Mouse (Mus musculus) spleen, adult 18-20 months (tissue): Measurements from ENCODE around the gene Ptprr.

ENCODE experiments used
- DNase-seq, 2 experiments: peaks; one replicate each; pipeline ENCODE4 v3.0.0; 2022; ENCODE audit warnings: mixed read lengths in 2 of 2

The Ptprr gene

DNA sequence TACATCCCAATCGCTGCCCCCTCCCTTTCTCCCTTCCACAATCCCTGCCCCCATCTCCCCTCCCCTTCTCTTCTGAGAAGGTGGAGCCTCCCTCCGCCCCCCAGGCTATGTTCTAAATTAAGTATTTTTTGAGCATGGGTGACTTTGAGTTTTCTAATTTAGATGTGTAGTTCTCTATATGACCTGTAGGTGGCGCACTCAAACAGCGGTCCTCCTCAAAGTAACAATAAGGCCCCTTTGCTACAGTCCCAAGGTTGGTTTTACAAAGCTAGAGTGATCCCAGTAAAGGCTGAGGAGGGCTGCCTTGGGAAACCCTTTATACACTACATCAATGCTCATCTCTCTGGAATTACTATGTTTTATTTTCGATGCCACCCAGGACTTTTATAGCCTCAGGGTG is 181.0 kb downstream of the Ptprr start:
- DNase-seq = no peak

- no peak for DNase-seq
Observed at GRCm38 (mm10) chr10:116201542-116201941, 183.5 kb downstream of the Ptprr start.

GRCm38 (mm10) chr10:116205580-116206358 is 187.8 kb downstream of the Ptprr start:
- no peak for DNase-seq

DNA sequence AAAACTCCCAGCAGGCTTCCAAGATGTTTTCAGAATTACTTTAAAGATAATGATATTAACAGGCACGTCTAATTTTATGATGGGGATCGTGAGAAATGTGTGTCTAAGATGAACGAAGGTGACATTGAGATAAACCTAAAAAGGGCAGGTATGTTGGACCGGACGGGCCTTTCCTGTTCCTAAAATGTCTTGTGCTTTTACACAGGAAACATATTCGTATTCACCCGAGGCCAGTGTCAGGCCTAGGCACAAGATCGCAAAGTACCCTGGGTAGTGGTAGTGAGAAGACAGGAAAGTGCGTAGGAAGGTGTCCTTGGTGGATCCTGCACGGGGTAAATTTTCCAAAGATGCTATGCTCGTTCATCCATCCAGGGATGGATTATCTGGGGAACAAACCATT is 188.4 kb downstream of the Ptprr start:
- DNase-seq = no peak

- peak in 1 of 2 experiments; percentile 10 for DNase-seq
Observed at GRCm38 (mm10) chr10:116207987-116208726, 190.1 kb downstream of the Ptprr start.

DNA sequence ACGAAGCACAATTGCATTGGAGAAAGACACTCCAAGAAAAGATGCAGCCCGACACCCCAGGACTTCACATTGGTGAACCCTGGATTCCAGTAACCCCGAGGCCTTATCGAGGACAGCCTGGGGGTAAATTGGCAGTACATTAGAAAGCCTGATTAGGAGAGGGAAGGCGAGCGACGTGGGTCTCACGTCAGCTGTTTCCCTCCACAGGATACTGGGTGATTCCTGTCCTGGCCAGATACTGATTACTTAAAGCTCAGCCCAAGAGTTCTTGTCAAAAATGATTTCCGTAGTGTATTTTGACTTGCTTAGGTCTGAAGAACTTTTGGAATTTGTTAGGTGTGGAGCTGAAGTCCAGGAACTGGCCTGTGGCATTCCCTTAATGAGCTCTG is 190.7 kb downstream of the Ptprr start:
- DNase-seq = no peak

DNA sequence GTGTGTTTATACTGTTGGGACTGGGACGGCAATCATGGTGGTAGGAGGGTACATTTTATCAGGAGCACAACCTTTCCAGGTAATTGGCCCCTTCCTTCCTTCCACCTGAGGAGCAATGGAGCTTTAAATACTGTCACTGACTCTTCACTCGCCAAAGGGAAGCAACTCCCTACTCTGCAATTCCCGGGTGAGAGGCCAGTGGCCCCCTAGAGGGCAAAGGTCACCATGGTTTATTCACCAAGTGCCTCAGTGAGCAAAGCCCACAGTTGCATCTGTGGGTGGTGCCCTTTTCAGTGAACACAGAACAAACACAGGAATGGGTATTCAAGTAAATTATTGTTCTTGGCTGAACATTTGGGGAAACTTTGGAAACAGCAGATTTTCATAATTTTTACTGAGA is 194.1 kb downstream of the Ptprr start:
- DNase-seq = no peak

DNA sequence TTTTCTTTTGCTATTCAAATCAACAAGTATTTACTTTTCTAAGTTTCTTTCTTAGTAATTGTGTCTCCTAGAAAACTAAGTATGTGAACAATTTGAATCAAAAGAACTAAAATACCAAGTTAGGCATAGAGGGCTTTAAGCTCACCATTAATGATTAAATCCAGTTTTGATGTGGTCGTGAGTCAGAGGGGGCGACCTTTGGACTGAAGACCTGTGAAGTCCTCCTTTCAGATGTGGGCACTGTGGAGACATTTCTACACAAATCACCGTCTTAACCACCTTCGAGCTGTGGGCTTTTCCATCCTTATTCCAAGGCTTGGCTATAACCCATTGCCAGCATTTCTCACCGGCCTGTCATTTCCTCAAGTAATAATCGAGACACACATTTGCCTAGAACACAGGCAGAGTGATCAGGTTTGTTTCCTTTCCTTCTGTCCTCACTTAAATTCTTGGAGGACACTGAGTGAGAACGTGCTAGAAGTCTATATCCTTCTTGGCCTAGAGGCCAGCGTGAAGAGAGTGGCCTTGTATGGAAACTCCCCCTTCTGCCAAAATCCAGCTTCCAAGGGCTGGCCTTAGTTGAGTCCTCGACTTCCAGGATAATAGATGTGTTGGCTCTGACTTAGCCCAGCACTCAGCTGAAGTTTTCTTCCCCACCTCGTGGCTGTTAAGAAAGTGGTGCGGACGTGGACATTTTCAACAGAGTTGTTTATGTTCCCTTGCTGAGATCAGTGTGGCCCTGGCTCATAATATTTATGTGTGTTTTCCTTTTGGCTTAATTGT is 202.5 kb downstream of the Ptprr start:
- DNase-seq = no peak

- no peak for DNase-seq
Observed at GRCm38 (mm10) chr10:116235299-116235698, 217.3 kb downstream of the Ptprr start.

- no peak for DNase-seq
Observed at GRCm38 (mm10) chr10:116242200-116242599, 224.2 kb downstream of the Ptprr start.

GRCm38 (mm10) chr10:116243373-116243772 is 225.4 kb downstream of the Ptprr start:
- DNase-seq = no peak

- no peak for DNase-seq
Observed at GRCm38 (mm10) chr10:116245632-116246031, 227.6 kb downstream of the Ptprr start.

- no peak for DNase-seq
Observed at GRCm38 (mm10) chr10:116252668-116253067, 234.7 kb downstream of the Ptprr start.

- no peak for DNase-seq
Observed at GRCm38 (mm10) chr10:116253972-116254371, 236.0 kb downstream of the Ptprr start.

DNA sequence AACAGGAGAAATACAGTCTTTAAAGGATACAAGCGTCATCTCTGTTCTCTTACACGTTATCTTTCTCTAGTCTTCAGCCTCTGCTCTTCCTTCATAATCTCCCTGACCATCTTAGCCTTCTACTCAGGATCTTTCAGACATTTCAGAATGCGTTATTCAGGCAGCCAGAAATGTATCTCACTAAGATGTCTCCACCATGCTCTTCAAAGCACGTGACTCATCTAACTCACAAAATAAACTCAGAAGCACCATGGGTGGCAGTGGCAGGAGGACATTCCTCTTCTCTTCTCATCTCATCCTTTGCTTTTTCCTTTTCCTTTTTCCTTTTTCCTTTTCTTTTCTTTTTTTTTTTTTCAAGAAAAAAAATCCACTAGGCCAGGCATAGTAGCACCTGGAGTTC is 241.3 kb downstream of the Ptprr start:
- DNase-seq = no peak

DNA sequence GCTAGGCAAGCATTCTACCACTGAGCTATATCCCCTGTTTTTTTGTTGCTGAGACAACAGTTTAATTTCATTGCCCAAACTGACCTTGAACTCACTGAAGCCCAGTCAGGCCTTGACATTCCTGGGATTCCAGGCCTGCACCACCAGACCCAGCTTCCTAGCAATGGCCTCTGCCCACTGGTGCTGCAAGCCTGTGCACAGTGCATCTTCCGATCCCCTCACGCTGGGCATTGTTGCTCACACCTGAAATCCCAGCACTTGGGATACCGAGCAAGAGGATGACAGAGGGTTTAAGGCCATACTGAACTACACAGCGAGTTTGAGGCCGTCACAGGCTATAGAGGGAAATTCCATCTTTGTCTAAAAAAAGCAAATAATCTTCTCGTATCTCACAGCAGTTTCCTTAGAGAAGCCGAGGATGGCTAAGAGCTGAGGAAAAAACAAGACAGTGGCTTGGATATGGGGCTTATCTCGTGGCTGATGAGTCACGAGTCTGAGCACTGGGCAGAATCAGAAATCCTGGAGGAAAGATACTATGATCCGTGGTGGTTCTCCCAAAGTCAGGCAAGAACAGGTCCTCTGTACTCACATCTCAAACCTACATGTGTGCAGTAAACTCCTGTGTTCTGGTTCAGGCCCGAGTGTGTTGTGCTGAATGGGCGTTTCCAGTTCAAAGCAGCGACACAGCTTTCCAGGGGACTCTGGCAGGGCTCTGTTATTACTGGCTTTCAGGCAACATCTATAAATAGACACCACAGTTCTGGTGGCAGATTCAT is 242.8 kb downstream of the Ptprr start:
- no peak for DNase-seq

DNA sequence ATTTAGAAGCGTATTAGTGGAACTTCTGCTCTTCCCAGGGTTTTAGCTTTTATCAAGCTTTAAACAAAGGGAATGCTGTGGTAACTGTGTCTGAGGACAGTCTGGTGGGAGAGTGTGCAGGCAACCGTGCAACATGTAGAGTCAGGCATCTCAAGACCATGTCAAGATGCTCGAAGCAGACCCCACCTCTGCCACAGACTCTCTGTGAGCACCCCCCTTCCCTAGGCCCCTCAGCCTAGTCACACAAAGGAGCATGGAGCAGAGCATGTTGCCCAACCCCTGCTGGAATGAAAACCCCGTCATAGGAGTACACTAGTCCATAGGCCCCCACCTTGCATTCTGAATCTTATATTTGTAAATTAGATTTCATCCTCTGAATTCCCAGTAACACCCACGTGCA is 243.5 kb downstream of the Ptprr start:
- DNase-seq = no peak

DNA sequence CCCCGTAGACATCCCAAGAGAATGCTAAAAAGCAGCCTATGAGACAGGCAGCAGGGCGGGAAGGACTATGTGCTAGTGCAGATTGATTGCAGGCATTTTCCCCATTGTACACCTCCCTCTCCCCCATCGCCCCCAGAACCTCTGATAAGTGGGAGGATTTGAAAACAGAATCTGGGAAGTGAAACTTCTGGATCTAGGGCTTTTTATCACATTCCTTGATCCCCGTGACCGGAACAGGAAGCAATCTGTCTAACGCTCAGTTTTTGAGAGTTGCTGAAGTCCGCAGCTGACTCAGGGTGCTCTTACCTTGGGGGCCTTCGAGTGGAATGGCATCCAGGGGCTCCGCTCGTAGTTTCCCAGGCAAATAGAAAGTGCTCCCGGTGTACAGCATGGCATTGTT is 246.5 kb downstream of the Ptprr start:
- no peak for DNase-seq

DNA sequence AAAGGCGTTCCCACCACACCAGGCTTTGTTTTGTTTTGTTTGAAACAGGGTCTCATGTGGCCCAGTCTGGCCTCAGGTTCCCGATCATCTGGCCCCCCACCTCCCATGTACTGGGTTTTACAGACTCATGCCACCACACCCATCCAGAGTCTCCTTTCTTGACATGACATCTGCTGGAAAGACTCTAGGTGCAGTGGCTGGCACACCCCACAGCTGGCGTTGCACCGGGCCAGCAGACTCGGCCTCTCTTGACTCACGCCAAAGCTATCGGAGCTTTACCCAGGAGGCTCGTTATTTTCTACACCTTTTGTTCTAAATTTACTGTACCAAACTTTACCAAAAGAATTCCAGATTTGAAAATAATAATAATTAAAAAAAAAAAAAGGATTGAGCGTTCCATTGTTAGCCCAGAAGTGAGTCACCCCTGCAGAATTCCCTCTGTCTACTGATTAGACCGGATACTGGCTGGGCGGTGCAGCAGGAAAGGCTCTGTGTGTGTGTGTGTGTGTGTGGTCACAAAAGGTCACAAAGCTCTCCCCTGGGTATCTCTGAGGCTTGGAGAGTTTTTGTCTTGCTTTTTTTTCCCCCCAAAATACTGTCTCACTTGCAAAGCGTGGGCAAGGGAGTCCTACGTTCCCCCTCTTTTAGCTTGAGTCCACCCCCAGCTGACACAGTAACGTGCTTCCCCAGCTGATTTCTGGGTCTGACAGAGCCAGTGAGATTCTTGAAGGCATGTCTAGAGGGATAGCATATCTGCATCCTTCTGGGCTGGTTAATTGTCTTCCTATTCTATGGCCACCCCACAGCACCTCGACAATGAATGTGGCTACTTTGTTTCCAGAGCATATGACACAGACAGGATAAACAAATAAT is 248.8 kb downstream of the Ptprr start:
- DNase-seq = no peak

GRCm38 (mm10) chr10:116267434-116267822 is 249.4 kb downstream of the Ptprr start:
- no peak for DNase-seq

GRCm38 (mm10) chr10:116268343-116268742 is 250.3 kb downstream of the Ptprr start:
- no peak for DNase-seq
